Mouse (Mus musculus) megakaryocyte, embryonic 14.5 days (primary cell): ENCODE data around the gene Mrpl51.

Experiments used
- FLI1 ChIP-seq: IDR thresholded peaks from 2 replicates; pipeline ENCODE4 v1.6.1; 2012; ENCODE audit warnings: low read length, inconsistent platforms, mixed read lengths
- GATA1 ChIP-seq: IDR thresholded peaks from 3 replicates; pipeline ENCODE4 v1.6.1; 2012; ENCODE audit warnings: mixed read lengths, low read length, inconsistent platforms, borderline replicate concordance

- TF ChIP-seq GATA1 (no peak), FLI1 (no peak)
Observed at GRCm38 (mm10) chr6:125166051-125166751, 25.4 kb upstream of the Mrpl51 start, which contains the start of gene Gapdh.
